ENCODE assay signal across 8 mouse cellular contexts in genomic region chr17:56830411-56831110, GRCm38 (mm10). TPM values are rescaled to one million over a fixed set of nuclear protein-coding genes. Genes with fewer than 3 reads are reported as not detected.
DNase-seq lines count a peak whose midpoint lies in the region; ATAC-seq and TF ChIP-seq lines count a peak whose summit lies in the region.

Gene Rfx2 (minus strand): TSS chr17:56831013.

- TF ChIP-seq EP300 in MEL (IDR thresholded peaks at IDR 0.05; ENCODE audit: low read depth in 1 of 2, low read length in 2 of 2) = peak in 1 of 2 experiments; percentile 42; a peak in 1 of 4 replicates

- H3K9me3 ChIP-seq in heart, embryonic 11.5 days (replicated peaks; ENCODE audit: control insufficient read depth, low read length) = no peaks in the 10 kb centered on the region
- H3K9me3 ChIP-seq in MEL (replicated peaks; ENCODE audit: insufficient read depth, low read length) = no peaks in the 10 kb centered on the region
- no peaks in the 10 kb centered on the region for H3K9me3 ChIP-seq in erythroblast, embryonic 14.5 days (ENCODE audit: control insufficient read depth, low read length)
- H3K9me3 ChIP-seq in limb, embryonic 12.5 days = no peaks in the 10 kb centered on the region

- no peak for TF ChIP-seq CTCF in MEL (IDR thresholded peaks at IDR 0.05 in 2 of 3, conservative IDR thresholded peaks at IDR 0.05 in 1 of 3; ENCODE audit: control insufficient read depth in 1 of 3, insufficient read depth in 1 of 3, low read depth in 2 of 3, low read length in 3 of 3, poor library complexity in 1 of 3, severe bottlenecking in 1 of 3)
- TF ChIP-seq CTCF in olfactory bulb, adult 2 months (IDR thresholded peaks at IDR 0.05; ENCODE audit: insufficient read depth, low read depth, low read length) = no peak

- TF ChIP-seq RAD21 in MEL (IDR thresholded peaks at IDR 0.05; ENCODE audit: low read depth, low read length) = no peak

- ATAC-seq in heart, embryonic 11.5 days (replicated peaks; ENCODE audit: insufficient number of reproducible peaks, low FRiP score, low TSS enrichment) = no peak
- ATAC-seq in limb, embryonic 12.5 days (ENCODE audit: insufficient number of reproducible peaks, insufficient read depth, low FRiP score, low TSS enrichment, low read depth) = no peak

- TF ChIP-seq POLR2A in MEL (IDR thresholded peaks at IDR 0.05; ENCODE audit: control insufficient read depth in 1 of 2, insufficient read depth in 1 of 2, low read depth in 1 of 2, low read length in 2 of 2, poor library complexity in 1 of 2) = 0 out of 4 replicates have a peak, but pooled peaks of 1 of the 2 experiments have one; percentile 37
- TF ChIP-seq POLR2A in olfactory bulb, adult 2 months (IDR thresholded peaks at IDR 0.05; ENCODE audit: insufficient read depth, low read depth, low read length) = no peak

- peak within 1 kb of the TSS; percentile 87 for H3K4me2 ChIP-seq in heart, embryonic 11.5 days
- H3K4me2 ChIP-seq in limb, embryonic 12.5 days = peak within 1 kb of the TSS; percentile 79

- peaks cover 23% of the 10 kb centered on the region for H3K27me3 ChIP-seq in heart, embryonic 11.5 days (ENCODE audit: control insufficient read depth, insufficient read depth, low read length)
- H3K27me3 ChIP-seq in MEL (ENCODE audit: control insufficient read depth in 1 of 2, insufficient read depth in 2 of 2, low read length in 2 of 2) = no peaks in the 10 kb centered on the region
- peaks cover 5% of the 10 kb centered on the region; the same call in 1 of the 2 replicates for H3K27me3 ChIP-seq in erythroblast, embryonic 14.5 days (ENCODE audit: control insufficient read depth)
- H3K27me3 ChIP-seq in limb, embryonic 12.5 days = peaks cover 47% of the 10 kb centered on the region

- WGBS in heart, embryonic 11.5 days (ENCODE audit: insufficient replicate concordance) = under 1% methylated on average over 29 of the region's 62 CpGs
- under 1% methylated on average over 22 of the region's 62 CpGs for WGBS in limb, embryonic 12.5 days
- under 1% methylated on average over 60 of the region's 62 CpGs for WGBS in olfactory bulb, adult 2 months

- H3K4me1 ChIP-seq in heart, embryonic 11.5 days (ENCODE audit: control insufficient read depth, insufficient read depth, low read length) = no peaks in the 10 kb centered on the region; the same call in 1 of the 2 replicates
- peaks cover 0 to 40% of the 10 kb centered on the region in 2 experiments; a peak in 2 of 4 replicates for H3K4me1 ChIP-seq in MEL (ENCODE audit: control insufficient read depth in 1 of 2, insufficient read depth in 2 of 2, low read length in 2 of 2)
- peaks cover 57% of the 10 kb centered on the region for H3K4me1 ChIP-seq in erythroblast, embryonic 14.5 days (ENCODE audit: control insufficient read depth)
- peaks cover 6% of the 10 kb centered on the region; the same call in 1 of the 2 replicates for H3K4me1 ChIP-seq in limb, embryonic 12.5 days (replicated peaks)
- H3K4me1 ChIP-seq in olfactory bulb, adult 2 months (ENCODE audit: control insufficient read depth, insufficient read depth, low read length) = peaks cover 13% of the 10 kb centered on the region

- H3K27ac ChIP-seq in heart, embryonic 11.5 days (ENCODE audit: low read depth, low read length) = no peak within 1 kb of the TSS
- peak within 1 kb of the TSS; percentile 60 for H3K27ac ChIP-seq in MEL (ENCODE audit: control insufficient read depth, low read depth, low read length)
- H3K27ac ChIP-seq in limb, embryonic 12.5 days = no peak within 1 kb of the TSS
- H3K27ac ChIP-seq in olfactory bulb, adult 2 months (ENCODE audit: insufficient read depth, low read depth, low read length) = no peak within 1 kb of the TSS

- H3K9ac ChIP-seq in heart, embryonic 11.5 days (ENCODE audit: low read depth, low read length) = peak within 1 kb of the TSS; percentile 68
- peak within 1 kb of the TSS; percentile 72 for H3K9ac ChIP-seq in MEL (ENCODE audit: control insufficient read depth, low read depth, low read length, poor library complexity, severe bottlenecking)
- peak within 1 kb of the TSS; percentile 64 for H3K9ac ChIP-seq in limb, embryonic 12.5 days (replicated peaks)

- H3K36me3 ChIP-seq in heart, embryonic 11.5 days (ENCODE audit: control insufficient read depth, insufficient read depth, low read length) = no peaks in the 10 kb centered on the region
- peaks cover 0 to 30% of the 10 kb centered on the region in 2 experiments; a peak in 2 of 4 replicates for H3K36me3 ChIP-seq in MEL (ENCODE audit: control insufficient read depth in 1 of 2, insufficient read depth in 2 of 2, low read length in 2 of 2)
- peaks cover 36% of the 10 kb centered on the region for H3K36me3 ChIP-seq in erythroblast, embryonic 14.5 days (ENCODE audit: control insufficient read depth)
- H3K36me3 ChIP-seq in limb, embryonic 12.5 days = no peaks in the 10 kb centered on the region

- H3K79me2 ChIP-seq in MEL (ENCODE audit: control insufficient read depth, insufficient read depth, low read length, poor library complexity) = peaks cover 17% of the 10 kb centered on the region

- H3K4me3 ChIP-seq in heart, embryonic 11.5 days (ENCODE audit: low read depth, low read length) = peak within 1 kb of the TSS; percentile 68
- H3K4me3 ChIP-seq in MEL (ENCODE audit: control insufficient read depth in 1 of 2, insufficient read depth in 1 of 2, low read depth in 2 of 2, low read length in 2 of 2) = peak within 1 kb of the TSS; percentile 67 to 75
- H3K4me3 ChIP-seq in erythroblast, embryonic 14.5 days (replicated peaks) = peak within 1 kb of the TSS; percentile 93
- H3K4me3 ChIP-seq in limb, embryonic 12.5 days (replicated peaks) = peak within 1 kb of the TSS; percentile 71
- peak within 1 kb of the TSS; percentile 43 for H3K4me3 ChIP-seq in olfactory bulb, adult 2 months (ENCODE audit: insufficient read depth, low read depth, low read length)

- no peak for DNase-seq in heart, adult 8-10 months (ENCODE audit: low spot score)
- DNase-seq in MEL (ENCODE audit: low read depth, low spot score) = peak; percentile 57
- DNase-seq in frontal cortex, postnatal 10 days (ENCODE audit: low spot score in 2 of 2) = no peak
- no peak for DNase-seq in retina, postnatal 1 day

TF ChIP-seq in MEL, 35 proteins besides CTCF, POLR2A, EP300 and RAD21:
- no peak for TF ChIP-seq KAT2A (conservative IDR thresholded peaks at IDR 0.05; ENCODE audit: low read depth, low read length)
- no peak for TF ChIP-seq USF2 (IDR thresholded peaks at IDR 0.05; ENCODE audit: borderline replicate concordance in 1 of 2, insufficient read depth in 1 of 2, low read depth in 1 of 2, low read length in 2 of 2)
- no peak for TF ChIP-seq ZKSCAN1 (IDR thresholded peaks at IDR 0.05; ENCODE audit: low read depth, low read length)
- TF ChIP-seq NELFE (IDR thresholded peaks at IDR 0.05; ENCODE audit: low read depth, low read length) = no peak
- TF ChIP-seq CHD2 (IDR thresholded peaks at IDR 0.05; ENCODE audit: low read length) = no peak
- TF ChIP-seq ETS1 (IDR thresholded peaks at IDR 0.05; ENCODE audit: low read depth, low read length) = no peak
- no peak for TF ChIP-seq ZNF384 (IDR thresholded peaks at IDR 0.05; ENCODE audit: low read depth, low read length)
- no peak for TF ChIP-seq MAX (IDR thresholded peaks at IDR 0.05; ENCODE audit: low read length)
- no peak for TF ChIP-seq RCOR1 (IDR thresholded peaks at IDR 0.05; ENCODE audit: low read depth, low read length)
- TF ChIP-seq TBP (IDR thresholded peaks at IDR 0.05; ENCODE audit: low read depth, low read length) = no peak
- TF ChIP-seq UBTF (IDR thresholded peaks at IDR 0.05; ENCODE audit: borderline replicate concordance, insufficient read depth, low read depth, low read length) = no peak
- no peak for TF ChIP-seq ZMIZ1 (IDR thresholded peaks at IDR 0.05; ENCODE audit: low read depth, low read length)
- no peak for TF ChIP-seq USF1 (IDR thresholded peaks at IDR 0.05; ENCODE audit: low read depth, low read length)
- no peak for TF ChIP-seq BHLHE40 (IDR thresholded peaks at IDR 0.05; ENCODE audit: borderline replicate concordance, low read depth, low read length)
- TF ChIP-seq MAFK (IDR thresholded peaks at IDR 0.05; ENCODE audit: borderline replicate concordance, low read depth, low read length) = no peak
- no peak for TF ChIP-seq ELF1 (IDR thresholded peaks at IDR 0.05; ENCODE audit: low read depth, low read length)
- TF ChIP-seq E2F4 (IDR thresholded peaks at IDR 0.05; ENCODE audit: borderline replicate concordance, low read depth, low read length) = no peak
- no peak for TF ChIP-seq TCF12 (IDR thresholded peaks at IDR 0.05; ENCODE audit: low read depth, low read length)

RNA-seq across cellular contexts. Expression of gene Rfx2, which starts in this region (rescaled TPM):
- 3.2 and 3.3 TPM in 2 replicates for polyA plus RNA-seq in heart, embryonic 11.5 days (2014; fragmentation: Nextera tagmentation; extraction: Ambion mirVana)
- 1 to 10 TPM; 1.6 to 3.5 (median 2.7) TPM for total RNA-seq in heart, adult 8-10 months (2022)
- 7.5 and 8.7 TPM in 2 replicates for total RNA-seq in MEL (2012; rRNA removed)
- 10 to 100 TPM in 1 of 2 experiments, not detected in 1; 29.2 TPM for polyA plus RNA-seq in MEL (2012; ENCODE audit: insufficient read depth in 1 of 2, insufficient read length in 2 of 2, low read depth in 1 of 2, low replicate concordance in 2 of 2, missing spikeins in 1 of 2)
- polyA plus RNA-seq in erythroblast, embryonic 14.5 days (2012) = 26.9 and 29.2 TPM in 2 replicates
- 3.6 and 4.1 TPM in 2 replicates for polyA plus RNA-seq in limb, embryonic 12.5 days (2016; fragmentation: Nextera tagmentation; extraction: Ambion mirVana)
- polyA plus RNA-seq in olfactory bulb, adult 2 months (2012; ENCODE audit: insufficient read depth, insufficient read length, low replicate concordance, missing spikeins) = not detected in 2 replicates

Comparison
In these comparisons a context has a peak if more than half of its experiments do, and no peak if none do; other contexts are left out.
1. H3K4me3 ChIP-seq: peak in every context shown above with its lines; median percentile 93 in erythroblast, embryonic 14.5 days; 71 in MEL; 71 in limb, embryonic 12.5 days; 68 in heart, embryonic 11.5 days; 43 in olfactory bulb, adult 2 months.